In the genomic region with DNA sequence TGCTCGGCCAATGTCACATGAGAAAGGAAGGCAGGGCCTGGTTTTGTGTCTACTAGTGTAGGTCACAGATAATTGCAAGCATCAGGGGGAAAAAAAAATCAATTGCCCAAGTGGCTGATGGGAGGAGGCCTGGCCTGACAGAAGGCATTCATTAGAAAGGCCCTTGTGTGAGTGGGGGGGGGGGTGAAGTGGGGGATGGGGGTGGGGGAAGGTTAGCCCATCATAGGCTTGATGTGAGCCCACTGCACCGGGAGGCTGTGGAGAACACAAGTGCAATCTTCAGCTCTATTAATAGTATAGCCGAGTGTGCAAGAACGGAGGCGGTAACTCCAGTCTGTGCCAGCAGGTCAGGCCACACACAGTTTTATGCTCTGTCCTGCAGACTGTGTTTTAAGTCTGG, we compare ENCODE assay signal across 15 mouse cellular contexts. TPM values are rescaled to one million over a fixed set of nuclear protein-coding genes. Genes with fewer than 3 reads are reported as not detected.
DNase-seq lines count a peak whose midpoint lies in the region; ATAC-seq lines count a peak whose summit lies in the region.
"Had no signal": no experiment of that assay in that cellular context is flagged by ENCODE, and none has a peak within 500 bp of the region (broad histone marks: within the 10 kb centered on the region; RNA-seq: fewer than 3 reads in every experiment).

No protein-coding gene starts in this region.

- no peak overlapping the region for H3K27ac ChIP-seq in intestine, embryonic 15.5 days
- no peak overlapping the region for H3K27ac ChIP-seq in intestine, embryonic 16.5 days (ENCODE audit: low read length)
- H3K27ac ChIP-seq in heart, embryonic 11.5 days (ENCODE audit: low read depth, low read length): peak overlapping the region; percentile 59
- peak overlapping the region; percentile 39; the same call in 1 of the 2 replicates for H3K27ac ChIP-seq in limb, embryonic 10.5 days
- H3K27ac ChIP-seq: kidney, embryonic 15.5 days; liver, embryonic 14.5 days had no signal

- peak; percentile 55 for DNase-seq in embryo, embryonic 11 days
- no peak for DNase-seq in embryo, embryonic 9.5 days (ENCODE audit: extremely low spot score)
- no peak for DNase-seq in limb, embryonic 10.5 days (ENCODE audit: low spot score)
- no peak for DNase-seq in adrenal gland, adult (ENCODE audit: inconsistent age in 2 of 2, low spot score in 1 of 2)
- no peak for DNase-seq in lung, postnatal 10 days
- DNase-seq: adrenal gland, adult 2 months; cerebellum, postnatal 14 days; left cerebral cortex, postnatal 4 days; lung, postnatal 36 days had no signal

- no peak overlapping the region for H3K9ac ChIP-seq in intestine, embryonic 15.5 days
- H3K9ac ChIP-seq in intestine, embryonic 16.5 days (ENCODE audit: low read depth, low read length): no peak overlapping the region
- no peak overlapping the region for H3K9ac ChIP-seq in heart, embryonic 11.5 days (ENCODE audit: low read depth, low read length)
- H3K9ac ChIP-seq: kidney, embryonic 15.5 days; liver, embryonic 14.5 days had no signal

- 0 out of 2 replicates have a peak, but pooled peaks have one; percentile 10 for ATAC-seq in intestine, embryonic 15.5 days
- ATAC-seq in intestine, embryonic 16.5 days: no peak
- no peak for ATAC-seq in heart, embryonic 11.5 days (replicated peaks; ENCODE audit: insufficient number of reproducible peaks, low FRiP score, low TSS enrichment)

- no peaks in the 10 kb centered on the region for H3K9me3 ChIP-seq in intestine, embryonic 15.5 days
- no peaks in the 10 kb centered on the region for H3K9me3 ChIP-seq in intestine, embryonic 16.5 days (ENCODE audit: control insufficient read depth, low read length)
- no peaks in the 10 kb centered on the region for H3K9me3 ChIP-seq in heart, embryonic 11.5 days (replicated peaks; ENCODE audit: control insufficient read depth, low read length)
- no peaks in the 10 kb centered on the region for H3K9me3 ChIP-seq in limb, embryonic 10.5 days (replicated peaks)
- H3K9me3 ChIP-seq: kidney, embryonic 15.5 days had no signal

- no peak overlapping the region for H3K4me3 ChIP-seq in intestine, embryonic 15.5 days (replicated peaks)
- H3K4me3 ChIP-seq in intestine, embryonic 16.5 days (ENCODE audit: low read length): no peak overlapping the region
- H3K4me3 ChIP-seq in heart, embryonic 11.5 days (ENCODE audit: low read depth, low read length): no peak overlapping the region
- no peak overlapping the region for H3K4me3 ChIP-seq in limb, embryonic 10.5 days
- H3K4me3 ChIP-seq: erythroblast, embryonic 14.5 days; kidney, embryonic 15.5 days had no signal

- H3K27me3 ChIP-seq in intestine, embryonic 15.5 days (replicated peaks): no peaks in the 10 kb centered on the region
- no peaks in the 10 kb centered on the region for H3K27me3 ChIP-seq in intestine, embryonic 16.5 days (replicated peaks; ENCODE audit: control insufficient read depth, insufficient read depth, low read length)
- no peaks in the 10 kb centered on the region for H3K27me3 ChIP-seq in heart, embryonic 11.5 days (ENCODE audit: control insufficient read depth, insufficient read depth, low read length)
- H3K27me3 ChIP-seq in limb, embryonic 10.5 days (ENCODE audit: low read depth, poor library complexity, severe bottlenecking): no peaks in the 10 kb centered on the region
- H3K27me3 ChIP-seq: kidney, embryonic 15.5 days had no signal

- H3K4me2 ChIP-seq in intestine, embryonic 15.5 days (replicated peaks): no peak overlapping the region
- no peak overlapping the region for H3K4me2 ChIP-seq in intestine, embryonic 16.5 days (ENCODE audit: low read depth, low read length)
- H3K4me2 ChIP-seq in heart, embryonic 11.5 days: no peak overlapping the region
- H3K4me2 ChIP-seq: kidney, embryonic 15.5 days had no signal

- H3K4me1 ChIP-seq in intestine, embryonic 15.5 days (replicated peaks): no peaks in the 10 kb centered on the region
- H3K4me1 ChIP-seq in intestine, embryonic 16.5 days (ENCODE audit: control insufficient read depth, insufficient read depth, low read length): no peaks in the 10 kb centered on the region
- peaks cover 21% of the 10 kb centered on the region for H3K4me1 ChIP-seq in heart, embryonic 11.5 days (ENCODE audit: control insufficient read depth, insufficient read depth, low read length)
- H3K4me1 ChIP-seq in limb, embryonic 10.5 days: peaks cover 25% of the 10 kb centered on the region

- H3K36me3 ChIP-seq in intestine, embryonic 15.5 days: no peaks in the 10 kb centered on the region
- no peaks in the 10 kb centered on the region for H3K36me3 ChIP-seq in intestine, embryonic 16.5 days (ENCODE audit: control insufficient read depth, insufficient read depth, low read length)
- H3K36me3 ChIP-seq in heart, embryonic 11.5 days (ENCODE audit: control insufficient read depth, insufficient read depth, low read length): no peaks in the 10 kb centered on the region
- H3K36me3 ChIP-seq in limb, embryonic 10.5 days: no peaks in the 10 kb centered on the region
- H3K36me3 ChIP-seq: kidney, embryonic 15.5 days had no signal

- WGBS in intestine, embryonic 15.5 days: 68% methylated on average over 5 of the region's 5 CpGs
- 63% methylated on average over 5 of the region's 5 CpGs for WGBS in intestine, embryonic 16.5 days
- WGBS in heart, embryonic 11.5 days (ENCODE audit: insufficient replicate concordance): 40% methylated on average over 5 of the region's 5 CpGs
- 52% methylated on average over 5 of the region's 5 CpGs for WGBS in limb, embryonic 10.5 days

RNA-seq across cellular contexts. Expression of gene Msi2, which starts 11.1 kb away (rescaled TPM):
- polyA plus RNA-seq in intestine, embryonic 15.5 days (2015; fragmentation: Nextera tagmentation; extraction: Ambion mirVana): 10.9 and 11.1 TPM in 2 replicates
- polyA plus RNA-seq in intestine, embryonic 16.5 days (2015; fragmentation: Nextera tagmentation; extraction: Ambion mirVana): 8.7 and 10.0 TPM in 2 replicates
- polyA plus RNA-seq in heart, embryonic 11.5 days (2014; fragmentation: Nextera tagmentation; extraction: Ambion mirVana): 15.3 and 18.4 TPM in 2 replicates
- 16.8 and 18.1 TPM in 2 replicates for polyA plus RNA-seq in limb, embryonic 10.5 days (2016; fragmentation: Nextera tagmentation; extraction: Ambion mirVana)

Comparison
In these comparisons a context has a peak if more than half of its experiments do, and no peak if none do; other contexts are left out.
1. H3K27ac ChIP-seq: peak in heart, embryonic 11.5 days (single experiment) and limb, embryonic 10.5 days (single experiment); none in intestine, embryonic 15.5 days (single experiment) and intestine, embryonic 16.5 days (single experiment).